7 mouse cellular contexts compared by ENCODE assay signal in the genomic region with DNA sequence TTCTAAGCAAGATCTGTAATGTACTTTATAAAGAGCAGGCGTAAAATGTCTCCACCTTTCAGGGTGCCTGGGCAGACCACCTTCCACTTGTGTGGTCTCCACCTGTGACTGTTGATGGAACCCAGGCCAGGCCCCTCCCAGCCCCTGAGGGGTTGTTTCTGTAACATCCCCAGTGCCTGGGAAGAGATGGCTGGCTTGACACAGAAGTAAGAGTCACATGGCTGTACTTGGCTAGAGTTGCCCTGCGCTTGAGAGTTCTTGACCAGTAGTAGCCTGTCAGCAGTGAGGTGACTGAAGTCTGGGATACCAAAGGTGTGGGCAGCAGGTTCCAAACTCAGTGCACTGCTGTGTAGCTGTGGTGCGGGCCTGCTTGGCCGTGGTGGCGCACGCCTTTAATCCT. TPM values are rescaled to one million over a fixed set of nuclear protein-coding genes. Genes with fewer than 3 reads are reported as not detected.
DNase-seq lines count a peak whose midpoint lies in the region; ATAC-seq and TF ChIP-seq lines count a peak whose summit lies in the region.

No protein-coding gene starts in this region.

- ATAC-seq in lung, embryonic 16.5 days (ENCODE audit: low read depth), result no peak
- ATAC-seq in forebrain, embryonic 15.5 days (replicated peaks), result no peak
- ATAC-seq in stomach, embryonic 16.5 days (ENCODE audit: insufficient read depth, low FRiP score), result no peak

- H3K9ac ChIP-seq in lung, embryonic 16.5 days (ENCODE audit: low read length), result peak overlapping the region; percentile 8
- no peak overlapping the region for H3K9ac ChIP-seq in forebrain, embryonic 15.5 days (replicated peaks)
- H3K9ac ChIP-seq in stomach, embryonic 16.5 days (ENCODE audit: low read length), result peak overlapping the region; percentile 5; the same call in 1 of the 2 replicates

- no peak for DNase-seq in lung, adult 2 months
- no peak for DNase-seq in limb, embryonic 10.5 days (ENCODE audit: low spot score)
- no peak for DNase-seq in adrenal gland, adult 18-20 months (ENCODE audit: low spot score in 2 of 2)
- no peak for DNase-seq in frontal cortex, postnatal 36 days (ENCODE audit: low spot score in 2 of 2)

- no peaks in the 10 kb centered on the region for H3K36me3 ChIP-seq in lung, embryonic 16.5 days (ENCODE audit: control insufficient read depth, insufficient read depth, low read length)
- no peaks in the 10 kb centered on the region for H3K36me3 ChIP-seq in forebrain, embryonic 15.5 days
- H3K36me3 ChIP-seq in limb, embryonic 10.5 days, result peaks cover 38% of the 10 kb centered on the region
- H3K36me3 ChIP-seq in stomach, embryonic 16.5 days (ENCODE audit: control insufficient read depth, insufficient read depth, low read length), result no peaks in the 10 kb centered on the region

- no peak for TF ChIP-seq POLR2A in lung, adult 2 months (IDR thresholded peaks at IDR 0.05; ENCODE audit: borderline replicate concordance, extremely low read depth, low read depth, low read length)

- peaks cover 53% of the 10 kb centered on the region for H3K4me1 ChIP-seq in lung, embryonic 16.5 days (replicated peaks; ENCODE audit: control insufficient read depth, insufficient read depth, low read length)
- peaks cover 52% of the 10 kb centered on the region for H3K4me1 ChIP-seq in lung, adult 2 months (ENCODE audit: control insufficient read depth, insufficient read depth, low read length)
- peaks cover 69% of the 10 kb centered on the region for H3K4me1 ChIP-seq in forebrain, embryonic 15.5 days
- peaks cover 59% of the 10 kb centered on the region for H3K4me1 ChIP-seq in limb, embryonic 10.5 days
- H3K4me1 ChIP-seq in stomach, embryonic 16.5 days (ENCODE audit: control insufficient read depth, insufficient read depth, low read length), result peaks cover 62% of the 10 kb centered on the region

- no peaks in the 10 kb centered on the region for H3K27me3 ChIP-seq in lung, embryonic 16.5 days (ENCODE audit: control insufficient read depth, insufficient read depth, low read depth, low read length)
- H3K27me3 ChIP-seq in forebrain, embryonic 15.5 days, result no peaks in the 10 kb centered on the region
- no peaks in the 10 kb centered on the region for H3K27me3 ChIP-seq in limb, embryonic 10.5 days (ENCODE audit: low read depth, poor library complexity, severe bottlenecking)
- no peaks in the 10 kb centered on the region for H3K27me3 ChIP-seq in stomach, embryonic 16.5 days (ENCODE audit: control insufficient read depth, insufficient read depth, low read length)

- H3K4me2 ChIP-seq in lung, embryonic 16.5 days (ENCODE audit: low read depth, low read length), result peak overlapping the region; percentile 35
- H3K4me2 ChIP-seq in forebrain, embryonic 15.5 days (replicated peaks), result no peak overlapping the region
- peak overlapping the region; percentile 28 for H3K4me2 ChIP-seq in stomach, embryonic 16.5 days (ENCODE audit: low read depth, low read length)

- no peaks in the 10 kb centered on the region for H3K9me3 ChIP-seq in lung, embryonic 16.5 days (ENCODE audit: control insufficient read depth, low read length)
- no peaks in the 10 kb centered on the region for H3K9me3 ChIP-seq in forebrain, embryonic 15.5 days
- no peaks in the 10 kb centered on the region for H3K9me3 ChIP-seq in limb, embryonic 10.5 days (replicated peaks)
- no peaks in the 10 kb centered on the region for H3K9me3 ChIP-seq in stomach, embryonic 16.5 days (replicated peaks; ENCODE audit: control insufficient read depth, low read length)

- no peak overlapping the region for H3K4me3 ChIP-seq in lung, embryonic 16.5 days (ENCODE audit: low read length)
- no peak overlapping the region for H3K4me3 ChIP-seq in lung, adult 2 months (replicated peaks; ENCODE audit: extremely low read depth, low read depth, low read length)
- H3K4me3 ChIP-seq in forebrain, embryonic 15.5 days, result no peak overlapping the region
- no peak overlapping the region for H3K4me3 ChIP-seq in limb, embryonic 10.5 days
- peak overlapping the region; percentile 0; the same call in 1 of the 2 replicates for H3K4me3 ChIP-seq in stomach, embryonic 16.5 days (replicated peaks; ENCODE audit: low read length)

- no peak for TF ChIP-seq CTCF in lung, adult 2 months (IDR thresholded peaks at IDR 0.05; ENCODE audit: insufficient read depth, low read length)

- H3K27ac ChIP-seq in lung, embryonic 16.5 days (ENCODE audit: low read length), result peak overlapping the region; percentile 88
- H3K27ac ChIP-seq in forebrain, embryonic 15.5 days (replicated peaks), result peak overlapping the region; percentile 81
- H3K27ac ChIP-seq in limb, embryonic 10.5 days, result peak overlapping the region; percentile 76; the same call in 1 of the 2 replicates
- H3K27ac ChIP-seq in stomach, embryonic 16.5 days (ENCODE audit: low read length), result peak overlapping the region; percentile 88

- WGBS in lung, embryonic 16.5 days, result 86% methylated on average over 6 of the region's 6 CpGs
- 75% methylated on average over 6 of the region's 6 CpGs for WGBS in lung, adult 2 months
- WGBS in forebrain, embryonic 15.5 days, result 92% methylated on average over 6 of the region's 6 CpGs
- 94% methylated on average over 6 of the region's 6 CpGs for WGBS in limb, embryonic 10.5 days
- WGBS in stomach, embryonic 16.5 days, result 85% methylated on average over 6 of the region's 6 CpGs

RNA-seq across cellular contexts. Expression of a gene that starts 24.6 kb away (rescaled TPM):
- 24.7 and 26.9 TPM in 2 replicates for polyA plus RNA-seq in lung, embryonic 16.5 days (2015; fragmentation: Nextera tagmentation; extraction: Ambion mirVana)
- 67.9 and 68.5 TPM in 2 replicates for polyA plus RNA-seq in lung, adult 2 months (2012; rRNA removed)
- 76.2 and 88.8 TPM in 2 replicates for polyA plus RNA-seq in forebrain, embryonic 15.5 days (2015; fragmentation: Nextera tagmentation; extraction: Ambion mirVana)
- polyA plus RNA-seq in limb, embryonic 10.5 days (2016; fragmentation: Nextera tagmentation; extraction: Ambion mirVana), result 71.2 and 80.3 TPM in 2 replicates
- 22.7 and 27.3 TPM in 2 replicates for polyA plus RNA-seq in stomach, embryonic 16.5 days (2015; fragmentation: Nextera tagmentation; extraction: Ambion mirVana)
- total RNA-seq in adrenal gland, adult 18-20 months (2021), result 100 to 1,000 TPM in 1 of 2 experiments, 10 to 100 TPM in 1; 94.4 to 102 TPM
